Mouse (Mus musculus) CD8-positive naive resting alpha-beta T cell, adult 57 days (primary cell): Measurements from ENCODE around the gene Gm21903. TPM values are rescaled to one million over a fixed set of nuclear protein-coding genes. Genes with fewer than 3 reads are reported as not detected.

ENCODE experiments used
- total RNA-seq: library from RNA; stranded (reverse); gene quantifications from one replicate; pipeline ENCODE4 v1.2.4, GENCODE M21; 2023

Gm21903 gene
- not detected for total RNA-seq

DNA sequence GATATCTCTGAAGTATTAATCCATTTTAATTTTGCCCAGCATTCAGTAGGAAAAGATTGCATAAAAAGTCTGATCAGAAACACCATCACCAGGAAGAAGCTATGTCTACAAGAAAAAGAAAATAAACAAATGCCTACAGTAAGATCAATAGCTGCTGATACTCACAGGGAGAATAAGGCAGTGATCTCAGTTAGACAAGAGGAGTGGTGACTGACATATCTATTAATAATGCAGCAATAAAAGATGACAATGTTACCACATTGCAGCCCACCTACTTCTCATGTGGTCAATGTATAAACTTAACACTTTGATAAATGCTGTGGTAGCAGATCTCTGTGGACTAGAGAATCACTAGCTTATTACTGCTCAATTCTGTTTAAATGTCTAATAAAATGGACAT lies at the start of gene Gm21903:
Gm21903 (minus strand) TSS at position 101 of the 400 bp plus-strand sequence.

DNA sequence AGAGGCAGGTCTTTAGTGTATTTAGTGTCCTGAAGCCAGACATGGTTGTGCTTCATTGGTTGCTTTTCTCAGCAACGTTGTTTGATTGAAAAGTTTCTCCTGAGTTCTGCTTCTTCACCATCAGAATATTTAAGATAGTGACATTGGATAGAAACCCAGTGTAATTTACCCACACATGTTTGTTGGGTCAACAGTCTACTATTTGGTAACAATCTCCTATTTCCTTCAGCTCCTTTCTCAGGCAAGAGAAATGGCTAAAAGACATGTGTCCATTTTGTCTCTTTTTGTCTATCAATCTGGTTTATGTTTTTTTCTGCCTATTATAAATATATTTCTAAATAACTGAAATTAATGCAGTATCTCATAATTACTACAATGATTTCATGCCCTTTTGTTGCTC lies 33.8 kb upstream of the Gm21903 start, which contains the start of gene Esp23:
Esp23 (minus strand) TSS at position 101 of the 400 bp plus-strand sequence.

DNA sequence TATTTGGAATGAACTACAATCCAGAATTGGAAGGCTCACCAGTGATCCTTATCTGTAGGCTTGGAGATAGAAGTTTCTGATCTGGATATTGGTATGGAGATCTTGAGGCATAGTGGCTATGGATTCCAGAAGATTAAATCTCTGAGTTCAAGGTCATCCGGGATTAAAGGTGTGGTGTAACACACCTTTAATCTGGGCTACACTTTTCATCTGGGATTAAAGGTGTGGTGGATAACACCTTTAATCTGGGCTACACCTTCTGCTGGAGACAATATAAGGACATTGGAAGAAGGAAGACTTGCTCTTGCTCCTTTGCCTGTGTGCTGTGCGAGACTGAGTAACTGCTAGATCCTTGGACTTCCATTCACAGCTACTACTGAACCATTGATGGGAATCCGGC lies 6.7 kb downstream of the Gm21903 start, which contains the start of gene Esp24:
Esp24 (plus strand) TSS at position 301 of the 400 bp plus-strand sequence.

Other genes starting within 250 kb of the Gm21903 start
- not detected for gene Esp24, start 6.6 kb downstream of the Gm21903 start, total RNA-seq
- not detected for gene Esp23, start 33.7 kb upstream of the Gm21903 start, total RNA-seq
- not detected for gene Esp22, start 52.0 kb upstream of the Gm21903 start, total RNA-seq